Mouse (Mus musculus) intestine, embryonic 16.5 days (tissue): ENCODE data around the gene Pole. TPM values are rescaled to one million over a fixed set of nuclear protein-coding genes. Genes with fewer than 3 reads are reported as not detected.

Experiments used
- ATAC-seq: fragments of 200-750 bp; cut with Nextera tagmentation; 2 replicates; pipeline ENCODE4 v1.8.0; 2017; ENCODE audit warnings: moderate TSS enrichment, moderate library complexity
- H3K27ac ChIP-seq: fragments of 300-500 bp; sonication (generic); 2 replicates; pipeline ENCODE4 v1.5.1; 2014; ENCODE audit warnings: mild to moderate bottlenecking, low read length
- H3K27me3 ChIP-seq: fragments of 300-500 bp; sonication (generic); replicated peaks from 2 replicates; pipeline ENCODE4 v1.6.1; 2014; ENCODE audit warnings: low read length, control low read depth, mixed read lengths; ENCODE audit not compliant: control insufficient read depth, insufficient read depth
- H3K36me3 ChIP-seq: fragments of 300-500 bp; sonication (generic); 2 replicates; pipeline ENCODE4 v1.6.1; 2014; ENCODE audit warnings: low read length, control low read depth; ENCODE audit not compliant: control insufficient read depth, insufficient read depth
- H3K4me1 ChIP-seq: fragments of 300-500 bp; sonication (generic); 2 replicates; pipeline ENCODE4 v1.6.1; 2014; ENCODE audit warnings: low read length, control low read depth, mixed read lengths; ENCODE audit not compliant: control insufficient read depth, insufficient read depth
- H3K4me2 ChIP-seq: fragments of 300-500 bp; sonication (generic); 2 replicates; pipeline ENCODE4 v1.6.1; 2014; ENCODE audit warnings: low read depth, low read length, control low read depth
- H3K4me3 ChIP-seq: fragments of 300-500 bp; sonication (generic); 2 replicates; pipeline ENCODE4 v1.5.1; 2014; ENCODE audit warnings: mild to moderate bottlenecking, low read length
- H3K9ac ChIP-seq: fragments of 300-500 bp; sonication (generic); 2 replicates; pipeline ENCODE4 v1.6.1; 2014; ENCODE audit warnings: low read depth, low read length
- H3K9me3 ChIP-seq: fragments of 300-500 bp; sonication (generic); 2 replicates; pipeline ENCODE4 v1.6.1; 2016; ENCODE audit warnings: low read length, control low read depth; ENCODE audit not compliant: control insufficient read depth
- WGBS: fragments of 180-500 bp; shearing (Covaris S2); extraction: QIAGEN DNeasy Blood & Tissue Kit; methylation state at CpG from one replicate; pipeline ENCODE4 v1.1.7; 2014; 5-methylcytosine and 5-hydroxymethylcytosine counted together
- polyA plus RNA-seq: library from polyadenylated mRNA; unstranded; fragments of >200 nt; fragmentation: Nextera tagmentation; extraction: Ambion mirVana; gene quantifications from 2 replicates; pipeline ENCODE4 v1.2.1, GENCODE M21; 2015

Pole gene
- polyA plus RNA-seq, 1 experiment from 2014 or later = 15.7 TPM

- 78% methylated on average over 6 of the region's 6 CpGs for WGBS
- Histone ChIP-seq H3K27me3 (no peaks in the 10 kb centered on the region), H3K4me3 (no peak overlapping the region), H3K4me1 (peaks cover 4% of the 10 kb centered on the region; the same call in 1 of the 2 replicates), H3K4me2 (no peak overlapping the region), H3K9ac (no peak overlapping the region), H3K9me3 (no peaks in the 10 kb centered on the region), H3K36me3 (no peaks in the 10 kb centered on the region), H3K27ac (no peak overlapping the region)
- no peak for ATAC-seq
Measured at GRCm38 (mm10) chr5:110361465-110361864, 75.4 kb downstream of the Pole start.

GRCm38 (mm10) chr5:110362813-110363178 lies 76.7 kb downstream of the Pole start:
- H3K36me3 ChIP-seq = no peaks in the 10 kb centered on the region
- no peaks in the 10 kb centered on the region for H3K9me3 ChIP-seq
- H3K27ac ChIP-seq = no peak overlapping the region
- peak; percentile 56 for ATAC-seq
- H3K4me1 ChIP-seq = peaks cover 4% of the 10 kb centered on the region; the same call in 1 of the 2 replicates
- H3K4me3 ChIP-seq = peak overlapping the region; percentile 60
- WGBS = 3% methylated on average over 28 of the region's 28 CpGs
- peak overlapping the region; percentile 74 for H3K9ac ChIP-seq
- H3K27me3 ChIP-seq = no peaks in the 10 kb centered on the region
- peak overlapping the region; percentile 98 for H3K4me2 ChIP-seq

- ATAC-seq = peak; percentile 94
- Histone ChIP-seq H3K27me3 (no peaks in the 10 kb centered on the region), H3K36me3 (no peaks in the 10 kb centered on the region), H3K4me2 (peak overlapping the region; percentile 98), H3K4me1 (peaks cover 4% of the 10 kb centered on the region; the same call in 1 of the 2 replicates), H3K9me3 (no peaks in the 10 kb centered on the region), H3K4me3 (peak overlapping the region; percentile 60), H3K9ac (peak overlapping the region; percentile 74), H3K27ac (peak overlapping the region; percentile 58)
- 4% methylated on average over 57 of the region's 72 CpGs for WGBS
Measured at GRCm38 (mm10) chr5:110363179-110363821, 77.2 kb downstream of the Pole start.

GRCm38 (mm10) chr5:110363822-110364545 lies 77.9 kb downstream of the Pole start:
- peak overlapping the region; percentile 74 for H3K9ac ChIP-seq
- peak overlapping the region; percentile 58 for H3K27ac ChIP-seq
- peak overlapping the region; percentile 60 for H3K4me3 ChIP-seq
- peaks cover 4% of the 10 kb centered on the region; the same call in 1 of the 2 replicates for H3K4me1 ChIP-seq
- ATAC-seq = peak; percentile 10
- H3K9me3 ChIP-seq = no peaks in the 10 kb centered on the region
- H3K4me2 ChIP-seq = peak overlapping the region; percentile 98
- 47% methylated on average over 11 of the region's 11 CpGs for WGBS
- no peaks in the 10 kb centered on the region for H3K27me3 ChIP-seq
- no peaks in the 10 kb centered on the region for H3K36me3 ChIP-seq

- Histone ChIP-seq H3K4me3 (no peak overlapping the region), H3K27ac (no peak overlapping the region), H3K9me3 (no peaks in the 10 kb centered on the region), H3K9ac (no peak overlapping the region), H3K4me2 (no peak overlapping the region), H3K36me3 (peaks cover 5% of the 10 kb centered on the region; the same call in 1 of the 2 replicates), H3K27me3 (no peaks in the 10 kb centered on the region), H3K4me1 (no peaks in the 10 kb centered on the region)
- WGBS = 58% methylated on average over 8 of the region's 8 CpGs
- peak; percentile 51; the same call in 1 of the 2 replicates for ATAC-seq
Measured at GRCm38 (mm10) chr5:110376802-110377433, 90.8 kb downstream of the Pole start.

GRCm38 (mm10) chr5:110378181-110378583 lies 92.1 kb downstream of the Pole start:
- Histone ChIP-seq H3K36me3 (peaks cover 5% of the 10 kb centered on the region; the same call in 1 of the 2 replicates), H3K27me3 (no peaks in the 10 kb centered on the region), H3K4me3 (no peak overlapping the region), H3K4me2 (no peak overlapping the region), H3K4me1 (no peaks in the 10 kb centered on the region), H3K9ac (no peak overlapping the region), H3K27ac (no peak overlapping the region), H3K9me3 (no peaks in the 10 kb centered on the region)
- ATAC-seq = no peak
- WGBS = 50% methylated on average over 20 of the region's 20 CpGs

- 90% methylated on average over 15 of the region's 15 CpGs for WGBS
Measured at GRCm38 (mm10) chr5:110379086-110379485, 93.0 kb downstream of the Pole start.

GRCm38 (mm10) chr5:110379823-110380222 lies 93.7 kb downstream of the Pole start:
- WGBS = 82% methylated on average over 4 of the region's 4 CpGs
- Histone ChIP-seq H3K9me3 (no peaks in the 10 kb centered on the region), H3K27me3 (no peaks in the 10 kb centered on the region), H3K36me3 (peaks cover 5% of the 10 kb centered on the region; the same call in 1 of the 2 replicates), H3K9ac (no peak overlapping the region), H3K4me3 (no peak overlapping the region), H3K4me2 (no peak overlapping the region), H3K4me1 (no peaks in the 10 kb centered on the region), H3K27ac (no peak overlapping the region)
- no peak for ATAC-seq

More at GRCm38 (mm10) chr5:110379086-110379485, 93.0 kb downstream of the Pole start:
- H3K4me2 ChIP-seq = no peak overlapping the region
- no peak overlapping the region for H3K27ac ChIP-seq
- H3K4me1 ChIP-seq = no peaks in the 10 kb centered on the region
- no peak overlapping the region for H3K9ac ChIP-seq
- H3K4me3 ChIP-seq = no peak overlapping the region
- no peaks in the 10 kb centered on the region for H3K27me3 ChIP-seq
- H3K9me3 ChIP-seq = no peaks in the 10 kb centered on the region
- 0 out of 2 replicates have a peak, but pooled peaks have one; percentile 35 for ATAC-seq
- H3K36me3 ChIP-seq = peaks cover 5% of the 10 kb centered on the region; the same call in 1 of the 2 replicates

- WGBS = 87% methylated on average over 6 of the region's 6 CpGs
- no peak for ATAC-seq
Measured at GRCm38 (mm10) chr5:110384491-110384890, 98.4 kb downstream of the Pole start.

More at GRCm38 (mm10) chr5:110384491-110384890, 98.4 kb downstream of the Pole start:
- H3K4me1 ChIP-seq = peaks cover 7% of the 10 kb centered on the region
- H3K27me3 ChIP-seq = 0 out of 2 replicates have a peak, but pooled peaks cover 2% of the 10 kb centered on the region
- no peak overlapping the region for H3K4me2 ChIP-seq
- H3K9ac ChIP-seq = no peak overlapping the region
- H3K27ac ChIP-seq = no peak overlapping the region
- no peaks in the 10 kb centered on the region for H3K9me3 ChIP-seq
- H3K36me3 ChIP-seq = no peaks in the 10 kb centered on the region
- no peak overlapping the region for H3K4me3 ChIP-seq
